Comparison of ENCODE assay signal across 15 mouse cellular contexts in genomic region chr11:30256491-30256890, GRCm38 (mm10). TPM values are rescaled to one million over a fixed set of nuclear protein-coding genes. Genes with fewer than 3 reads are reported as not detected.
A peak's percentile ranks its signal among the peaks of the same experiment; 100 is the strongest.
DNase-seq lines count a peak whose midpoint lies in the region; ATAC-seq and TF ChIP-seq lines count a peak whose summit lies in the region.
"Had no signal": no experiment of that assay in that cellular context is flagged by ENCODE, and none has a peak within 500 bp of the region (broad histone marks: within the 10 kb centered on the region; RNA-seq: fewer than 3 reads in every experiment).

No protein-coding gene starts in this region.

- no peak overlapping the region for H3K4me2 ChIP-seq in hindbrain, embryonic 13.5 days
- peak overlapping the region; percentile 49 for H3K4me2 ChIP-seq in heart, embryonic 15.5 days
- no peak overlapping the region for H3K4me2 ChIP-seq in forebrain, embryonic 13.5 days

- no peak for DNase-seq in hindbrain, embryonic 10.5 days (ENCODE audit: low spot score)
- DNase-seq in Muller cell, postnatal 12 days (ENCODE audit: inconsistent ontology term): peak; percentile 70
- no peak for DNase-seq in layer of hippocampus, adult 2 months (ENCODE audit: low spot score in 2 of 2)
- DNase-seq: cerebellum, postnatal 10 days; forebrain, postnatal 0 days; kidney, postnatal 4 days; left cerebral cortex, postnatal 4 days; spleen, adult 18-20 months; thymus, adult 18-20 months had no signal

- H3K27ac ChIP-seq in hindbrain, embryonic 13.5 days: 0 out of 2 replicates have a peak overlapping the region, but pooled peaks have one; percentile 18
- no peak overlapping the region for H3K27ac ChIP-seq in hindbrain, embryonic 10.5 days
- H3K27ac ChIP-seq in brown adipose tissue, adult 24 weeks (replicated peaks; ENCODE audit: low read depth, low read length): peak overlapping the region; percentile 28
- peak overlapping the region; percentile 89 for H3K27ac ChIP-seq in heart, embryonic 15.5 days
- no peak overlapping the region for H3K27ac ChIP-seq in layer of hippocampus, adult 2 months
- no peak overlapping the region for H3K27ac ChIP-seq in forebrain, embryonic 13.5 days

- WGBS in hindbrain, embryonic 13.5 days: 62% methylated on average over 5 of the region's 5 CpGs
- 70% methylated on average over 5 of the region's 5 CpGs for WGBS in hindbrain, embryonic 10.5 days
- WGBS in heart, embryonic 15.5 days: 39% methylated on average over 5 of the region's 5 CpGs
- WGBS in forebrain, embryonic 13.5 days: 79% methylated on average over 5 of the region's 5 CpGs

- peaks cover 14% of the 10 kb centered on the region for H3K4me1 ChIP-seq in hindbrain, embryonic 13.5 days (replicated peaks)
- no peaks in the 10 kb centered on the region for H3K4me1 ChIP-seq in hindbrain, embryonic 10.5 days (replicated peaks)
- H3K4me1 ChIP-seq in brown adipose tissue, adult 24 weeks (ENCODE audit: control insufficient read depth, insufficient read depth, insufficient read length, low read length): peaks cover 32% of the 10 kb centered on the region
- H3K4me1 ChIP-seq in heart, embryonic 15.5 days (replicated peaks): peaks cover 50% of the 10 kb centered on the region
- H3K4me1 ChIP-seq in forebrain, embryonic 13.5 days: 0 out of 2 replicates have a peak, but pooled peaks cover 2% of the 10 kb centered on the region

- H3K36me3 ChIP-seq in hindbrain, embryonic 13.5 days: no peaks in the 10 kb centered on the region
- H3K36me3 ChIP-seq in hindbrain, embryonic 10.5 days: 0 out of 2 replicates have a peak, but pooled peaks cover 3% of the 10 kb centered on the region
- 0 out of 2 replicates have a peak, but pooled peaks cover 7% of the 10 kb centered on the region for H3K36me3 ChIP-seq in heart, embryonic 15.5 days
- H3K36me3 ChIP-seq in forebrain, embryonic 13.5 days (ENCODE audit: poor library complexity, severe bottlenecking): no peaks in the 10 kb centered on the region

- no peak overlapping the region for H3K9ac ChIP-seq in hindbrain, embryonic 13.5 days
- no peak overlapping the region for H3K9ac ChIP-seq in heart, embryonic 15.5 days
- no peak overlapping the region for H3K9ac ChIP-seq in forebrain, embryonic 13.5 days
- H3K9ac ChIP-seq: forebrain, postnatal 0 days had no signal

- no peak for ATAC-seq in hindbrain, embryonic 13.5 days (ENCODE audit: low FRiP score)
- ATAC-seq in heart, embryonic 15.5 days (replicated peaks; ENCODE audit: insufficient number of reproducible peaks, insufficient read depth, low FRiP score, low read depth): peak; percentile 71
- no peak for ATAC-seq in forebrain, embryonic 13.5 days
- ATAC-seq: forebrain, postnatal 0 days; inflammation-experienced regulatory T-cells, adult 6 months had no signal

- no peak for TF ChIP-seq CTCF in layer of hippocampus, adult 2 months (conservative IDR thresholded peaks at IDR 0.05)

- no peaks in the 10 kb centered on the region for H3K27me3 ChIP-seq in hindbrain, embryonic 13.5 days
- no peaks in the 10 kb centered on the region for H3K27me3 ChIP-seq in hindbrain, embryonic 10.5 days (ENCODE audit: insufficient read depth, poor library complexity, severe bottlenecking)
- no peaks in the 10 kb centered on the region for H3K27me3 ChIP-seq in heart, embryonic 15.5 days
- H3K27me3 ChIP-seq in forebrain, embryonic 13.5 days: no peaks in the 10 kb centered on the region

- no peak overlapping the region for H3K4me3 ChIP-seq in hindbrain, embryonic 13.5 days
- no peak overlapping the region for H3K4me3 ChIP-seq in hindbrain, embryonic 10.5 days
- no peak overlapping the region for H3K4me3 ChIP-seq in brown adipose tissue, adult 24 weeks (ENCODE audit: insufficient read depth, low read depth, low read length)
- 0 out of 2 replicates have a peak overlapping the region, but pooled peaks have one; percentile 0 for H3K4me3 ChIP-seq in heart, embryonic 15.5 days
- H3K4me3 ChIP-seq in layer of hippocampus, adult 2 months: no peak overlapping the region
- H3K4me3 ChIP-seq in forebrain, embryonic 13.5 days: no peak overlapping the region
- H3K4me3 ChIP-seq: erythroblast, embryonic 14.5 days had no signal

- H3K9me3 ChIP-seq in hindbrain, embryonic 13.5 days: no peaks in the 10 kb centered on the region
- H3K9me3 ChIP-seq in hindbrain, embryonic 10.5 days: 0 out of 2 replicates have a peak, but pooled peaks cover 2% of the 10 kb centered on the region
- no peaks in the 10 kb centered on the region for H3K9me3 ChIP-seq in heart, embryonic 15.5 days (replicated peaks)
- H3K9me3 ChIP-seq in forebrain, embryonic 13.5 days (replicated peaks): 0 out of 2 replicates have a peak, but pooled peaks cover 3% of the 10 kb centered on the region

RNA-seq across cellular contexts. Expression of gene Sptbn1, which starts 11.5 kb away (rescaled TPM):
- polyA plus RNA-seq in hindbrain, embryonic 13.5 days (2015; fragmentation: Nextera tagmentation; extraction: Ambion mirVana): 154 and 156 TPM in 2 replicates
- 60.1 and 68.8 TPM in 2 replicates for polyA plus RNA-seq in hindbrain, embryonic 10.5 days (2016; fragmentation: Nextera tagmentation; extraction: Ambion mirVana)
- polyA plus RNA-seq in brown adipose tissue, adult 24 weeks (2012; ENCODE audit: insufficient read depth, insufficient read length, missing spikeins): 199 and 225 TPM in 2 replicates
- 159 and 163 TPM in 2 replicates for polyA plus RNA-seq in heart, embryonic 15.5 days (2015; fragmentation: Nextera tagmentation; extraction: Ambion mirVana)
- 100 to 1,000 TPM; 564 to 576 TPM for total RNA-seq in layer of hippocampus, adult 2 months (2021)
- 85.6 and 94.0 TPM in 2 replicates for polyA plus RNA-seq in forebrain, embryonic 13.5 days (2015; fragmentation: Nextera tagmentation; extraction: Ambion mirVana)

Comparison
In these comparisons a context has a peak if more than half of its experiments do, and no peak if none do; other contexts are left out.
1. H3K27ac ChIP-seq: peak in hindbrain, embryonic 13.5 days (single experiment), brown adipose tissue, adult 24 weeks (single experiment) and heart, embryonic 15.5 days (single experiment); none in hindbrain, embryonic 10.5 days (single experiment), layer of hippocampus, adult 2 months (single experiment) and forebrain, embryonic 13.5 days (single experiment).